Mouse (Mus musculus) embryonic fibroblast, embryonic 13.5 days (primary cell): ENCODE measurements at regions not wholly inside any gene's neighbourhood (a gene's known extent, or its start where the extent isn't known, plus 50 kb on each side); places are given as distances from the start of the nearest gene placed in this dataset.

Source experiments
- CTCF ChIP-seq: IDR thresholded peaks from 2 replicates; pipeline ENCODE4 v1.5.1; 2011; ENCODE audit warnings: mild to moderate bottlenecking, control low read depth, low read length, moderate library complexity, borderline replicate concordance; ENCODE audit not compliant: insufficient read depth
- POLR2A ChIP-seq: IDR thresholded peaks from 2 replicates; pipeline ENCODE4 v1.6.1; 2011; ENCODE audit warnings: low read depth, mild to moderate bottlenecking, control low read depth, low read length, moderate library complexity

DNA sequence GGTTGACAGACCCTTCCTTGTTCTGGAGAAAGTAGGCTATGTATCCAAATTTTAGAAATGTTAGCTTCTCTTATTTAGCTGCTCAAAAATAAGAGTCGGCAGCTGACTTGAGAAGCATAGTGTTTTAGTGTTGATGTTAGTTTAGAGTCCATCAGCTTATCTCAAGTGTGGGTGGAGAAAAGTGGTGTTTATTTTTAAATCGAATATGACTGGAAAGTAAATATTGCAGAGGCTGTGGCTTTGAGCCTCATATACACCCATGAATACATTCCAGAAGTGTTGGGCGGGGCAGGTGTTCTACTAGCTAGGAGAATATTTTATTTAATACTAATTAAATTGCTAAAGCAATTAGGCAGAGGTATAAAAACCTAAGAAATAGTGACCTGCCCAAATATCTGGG, 583.6 kb upstream of the Nr5a2 start:
- TF ChIP-seq POLR2A (no peak), CTCF (no peak)
